Mouse (Mus musculus) heart, embryonic 13.5 days (tissue): ENCODE data around the gene Med26. TPM values are rescaled to one million over a fixed set of nuclear protein-coding genes. Genes with fewer than 3 reads are reported as not detected.

ENCODE experiments used
- ATAC-seq: fragments of 200-750 bp; cut with Nextera tagmentation; 2 replicates; pipeline ENCODE4 v1.8.0; 2017; ENCODE audit warnings: moderate TSS enrichment; ENCODE audit not compliant: insufficient number of reproducible peaks, low FRiP score, low TSS enrichment; ENCODE audit errors: extremely low read depth
- H3K27ac ChIP-seq: fragments of 300-500 bp; sonication (generic); replicated peaks from 2 replicates; pipeline ENCODE4 v1.5.1; 2015; ENCODE audit warnings: moderate library complexity, mild to moderate bottlenecking, inconsistent platforms
- H3K27me3 ChIP-seq: fragments of 300-500 bp; sonication (generic); replicated peaks from 2 replicates; pipeline ENCODE4 v1.6.1; 2015; ENCODE audit warnings: mild to moderate bottlenecking, inconsistent platforms
- H3K36me3 ChIP-seq: fragments of 300-500 bp; sonication (generic); 2 replicates; pipeline ENCODE4 v1.6.1; 2015; ENCODE audit warnings: mild to moderate bottlenecking, inconsistent platforms
- H3K4me1 ChIP-seq: fragments of 300-500 bp; sonication (generic); 2 replicates; pipeline ENCODE4 v1.6.1; 2015; ENCODE audit warnings: inconsistent platforms
- H3K4me2 ChIP-seq: fragments of 300-500 bp; sonication (generic); 2 replicates; pipeline ENCODE4 v1.6.1; 2015; ENCODE audit warnings: inconsistent platforms, mild to moderate bottlenecking, moderate library complexity
- H3K4me3 ChIP-seq: fragments of 300-500 bp; sonication (generic); 2 replicates; pipeline ENCODE4 v1.5.1; 2015; ENCODE audit warnings: moderate library complexity, mild to moderate bottlenecking, inconsistent platforms
- H3K9ac ChIP-seq: fragments of 300-500 bp; sonication (generic); 2 replicates; pipeline ENCODE4 v1.6.1; 2015; ENCODE audit warnings: inconsistent platforms, mild to moderate bottlenecking, moderate library complexity
- H3K9me3 ChIP-seq: fragments of 300-500 bp; sonication (generic); 2 replicates; pipeline ENCODE4 v1.6.1; 2016; ENCODE audit warnings: inconsistent platforms
- WGBS: fragments of 180-500 bp; shearing (Covaris S2); methylation state at CpG from one replicate; pipeline ENCODE4 v1.1.7; 2015; ENCODE audit warnings: mixed read lengths; 5-methylcytosine and 5-hydroxymethylcytosine counted together
- polyA plus RNA-seq: library from polyadenylated mRNA; unstranded; fragments of >200 nt; fragmentation: Nextera tagmentation; extraction: Ambion mirVana; gene quantifications from 2 replicates; pipeline ENCODE4 v1.2.1, GENCODE M21; 2015

Med26 gene
- polyA plus RNA-seq, 1 experiment from 2014 or later: 9.1 TPM

DNA sequence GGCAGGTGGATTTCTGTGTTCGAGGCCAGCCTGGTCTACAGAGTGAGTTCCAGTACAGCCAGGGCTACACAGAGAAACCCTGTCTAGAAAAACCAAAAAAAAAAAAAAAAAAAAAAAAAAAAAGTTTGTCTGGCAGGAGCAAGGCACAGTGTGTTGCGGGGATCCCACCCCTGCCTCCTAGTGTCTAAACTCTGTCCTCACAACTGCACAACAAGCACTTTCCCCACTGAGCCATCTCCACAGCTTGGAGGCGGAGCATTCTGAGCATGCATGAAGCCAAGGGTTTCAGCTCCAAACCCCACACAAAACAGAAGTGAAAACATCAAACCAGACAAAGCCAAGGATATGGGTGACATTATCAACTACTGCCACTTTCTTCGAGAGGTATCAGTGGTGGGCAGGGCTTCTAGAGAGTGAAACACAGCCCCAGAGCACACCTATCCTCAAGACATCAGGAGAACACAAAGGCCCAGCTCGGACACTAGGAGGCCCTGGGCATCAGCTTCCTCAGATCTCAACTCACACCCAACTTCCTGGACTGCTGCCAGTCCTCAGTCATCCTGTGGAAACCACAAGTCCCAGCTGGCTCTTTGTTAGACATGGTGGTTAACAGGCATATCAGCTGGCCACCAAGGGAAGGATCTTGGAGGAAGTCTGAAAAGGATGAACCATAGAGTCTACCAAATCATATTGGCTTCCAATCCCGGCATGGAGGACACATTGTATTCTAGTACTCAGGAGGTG is 62.4 kb downstream of the Med26 start:
- no peak overlapping the region for H3K4me2 ChIP-seq
- H3K27me3 ChIP-seq: no peaks in the 10 kb centered on the region
- H3K9me3 ChIP-seq: no peaks in the 10 kb centered on the region
- H3K4me1 ChIP-seq: peaks cover 11% of the 10 kb centered on the region
- H3K4me3 ChIP-seq: no peak overlapping the region
- H3K36me3 ChIP-seq: peaks cover 82% of the 10 kb centered on the region
- 71% methylated on average over 6 of the region's 6 CpGs for WGBS
- H3K27ac ChIP-seq: no peak overlapping the region
- no peak overlapping the region for H3K9ac ChIP-seq
- ATAC-seq: no peak

DNA sequence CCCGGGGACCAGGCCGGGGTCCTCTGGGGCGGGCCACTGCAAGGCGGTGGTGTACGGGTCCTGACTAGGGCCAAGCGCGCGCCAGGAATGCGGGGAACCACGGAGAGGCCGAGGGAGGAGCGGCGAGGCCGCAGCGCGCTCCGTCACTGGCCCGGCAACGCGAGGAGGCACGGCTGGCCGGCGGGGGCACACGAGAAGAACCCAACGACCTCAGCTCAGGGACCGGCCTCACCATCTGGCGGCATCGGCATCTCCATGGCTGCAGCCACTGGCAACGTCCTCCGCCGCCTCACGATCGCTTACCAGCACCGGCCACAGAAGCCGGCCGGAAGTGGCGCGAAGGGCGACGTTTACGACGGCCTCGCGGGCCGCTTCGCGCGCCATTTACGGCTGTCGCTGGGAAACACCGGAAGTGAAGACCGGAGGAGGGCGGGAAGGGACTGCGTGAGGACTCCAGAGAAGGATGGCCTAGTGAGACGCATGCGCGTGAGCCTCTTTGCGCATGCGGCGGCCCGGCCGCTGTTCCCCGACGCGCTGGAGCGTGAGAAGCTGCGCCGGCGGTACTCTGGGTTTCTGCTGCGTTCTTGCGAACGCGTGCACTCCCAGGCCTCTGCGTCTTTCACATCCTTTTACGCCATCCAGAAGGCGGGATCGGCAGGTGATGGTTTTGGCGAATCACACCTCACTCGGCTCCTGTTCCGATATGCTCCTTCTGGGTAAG is 73.1 kb downstream of the Med26 start, which contains the start of gene Cherp:
Gene Cherp (minus strand): TSS at position 401 of the 721 bp plus-strand sequence.
- H3K27me3 ChIP-seq: no peaks in the 10 kb centered on the region
- peaks cover 25% of the 10 kb centered on the region for H3K4me1 ChIP-seq
- WGBS: under 1% methylated on average over 80 of the region's 80 CpGs
- H3K9me3 ChIP-seq: no peaks in the 10 kb centered on the region
- H3K27ac ChIP-seq: peak within 1 kb of the TSS; percentile 93
- H3K4me2 ChIP-seq: peak within 1 kb of the TSS; percentile 96
- peak within 1 kb of the TSS; percentile 93 for H3K4me3 ChIP-seq
- peak within 1 kb of the TSS; percentile 91 for H3K9ac ChIP-seq
- peak; percentile 93 for ATAC-seq
- H3K36me3 ChIP-seq: peaks cover 49% of the 10 kb centered on the region

DNA sequence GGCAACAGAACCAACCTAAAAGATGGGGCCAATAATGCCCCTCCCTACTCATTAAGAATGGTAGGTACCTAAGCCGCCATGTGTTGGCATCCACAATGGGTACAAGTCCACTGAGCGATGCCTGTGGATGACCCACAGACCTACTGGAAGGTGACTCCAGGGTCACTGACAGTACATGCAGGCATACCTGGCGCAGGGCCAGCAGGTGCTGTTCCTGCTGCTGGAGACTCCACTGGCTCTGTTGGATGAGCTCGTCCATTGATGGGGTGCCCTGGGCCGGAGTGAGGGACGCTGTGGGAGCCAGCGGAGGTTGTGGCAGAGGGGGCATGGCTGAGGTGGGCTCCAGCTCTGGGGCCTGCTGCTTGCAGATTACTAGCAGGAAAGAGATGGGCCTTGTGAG is 77.4 kb downstream of the Med26 start:
- ATAC-seq: no peak
- Histone ChIP-seq H3K27me3 (no peaks in the 10 kb centered on the region), H3K4me2 (no peak overlapping the region), H3K36me3 (peaks cover 82% of the 10 kb centered on the region), H3K4me1 (peaks cover 15% of the 10 kb centered on the region), H3K9ac (no peak overlapping the region), H3K27ac (no peak overlapping the region), H3K9me3 (no peaks in the 10 kb centered on the region), H3K4me3 (no peak overlapping the region)
- 87% methylated on average over 7 of the region's 7 CpGs for WGBS

GRCm38 (mm10) chr8:72469984-72470383 is 78.1 kb downstream of the Med26 start:
- Histone ChIP-seq H3K36me3 (peaks cover 89% of the 10 kb centered on the region), H3K4me2 (no peak overlapping the region), H3K4me1 (peaks cover 14% of the 10 kb centered on the region), H3K4me3 (no peak overlapping the region), H3K9ac (no peak overlapping the region), H3K27me3 (no peaks in the 10 kb centered on the region), H3K27ac (no peak overlapping the region), H3K9me3 (no peaks in the 10 kb centered on the region)
- 86% methylated on average over 8 of the region's 8 CpGs for WGBS
- no peak for ATAC-seq

DNA sequence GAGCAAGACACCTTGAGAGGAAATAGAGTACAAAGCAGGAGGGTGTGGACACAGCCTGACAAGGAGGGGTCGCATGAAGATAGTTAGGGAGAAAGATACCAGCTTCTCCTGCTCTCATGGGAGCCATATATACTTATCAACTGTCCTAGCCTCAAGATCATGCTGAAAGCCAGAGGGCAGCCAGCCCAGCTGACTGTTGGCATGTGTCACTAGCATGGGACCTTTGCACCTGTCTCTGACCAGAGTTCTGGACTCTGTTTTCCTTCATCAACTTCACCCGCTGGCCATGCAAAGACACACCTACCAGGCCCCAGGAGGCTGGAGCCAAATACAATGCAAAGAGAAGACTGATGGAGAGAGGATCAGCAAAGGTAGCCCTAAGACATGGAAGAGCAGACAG is 78.8 kb downstream of the Med26 start:
- WGBS: 78% methylated on average over 2 of the region's 2 CpGs
- H3K9ac ChIP-seq: no peak overlapping the region
- H3K27ac ChIP-seq: no peak overlapping the region
- H3K9me3 ChIP-seq: no peaks in the 10 kb centered on the region
- no peaks in the 10 kb centered on the region for H3K27me3 ChIP-seq
- peaks cover 96% of the 10 kb centered on the region for H3K36me3 ChIP-seq
- peaks cover 12% of the 10 kb centered on the region for H3K4me1 ChIP-seq
- ATAC-seq: no peak
- no peak overlapping the region for H3K4me2 ChIP-seq
- no peak overlapping the region for H3K4me3 ChIP-seq

DNA sequence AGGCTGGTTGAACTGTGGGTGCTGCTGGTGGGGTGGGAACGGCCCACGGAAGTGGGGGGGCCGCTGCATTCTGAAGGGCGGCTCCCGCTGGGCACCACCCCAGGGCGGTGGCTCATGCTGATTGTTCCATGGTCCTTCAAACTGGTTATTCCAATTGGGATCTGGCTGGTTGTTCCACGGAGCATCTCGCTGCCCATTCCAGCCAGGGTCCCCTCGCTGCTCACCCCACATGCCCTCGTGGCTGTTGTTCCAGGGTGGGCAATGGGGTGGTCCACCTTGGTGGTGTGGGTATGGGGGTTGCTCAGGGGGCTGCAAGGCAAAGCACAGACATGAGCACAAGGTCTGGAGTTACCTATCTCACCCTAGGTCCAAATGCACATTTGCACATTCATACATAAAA is 83.9 kb downstream of the Med26 start:
- Histone ChIP-seq H3K27me3 (no peaks in the 10 kb centered on the region), H3K4me1 (no peaks in the 10 kb centered on the region), H3K36me3 (peaks cover 100% of the 10 kb centered on the region), H3K9ac (no peak overlapping the region), H3K9me3 (no peaks in the 10 kb centered on the region), H3K27ac (no peak overlapping the region), H3K4me3 (no peak overlapping the region), H3K4me2 (no peak overlapping the region)
- WGBS: 93% methylated on average over 10 of the region's 10 CpGs
- ATAC-seq: no peak

GRCm38 (mm10) chr8:72459881-72460533 is 88.1 kb downstream of the Med26 start:
- Histone ChIP-seq H3K27me3 (no peaks in the 10 kb centered on the region), H3K9ac (no peak overlapping the region), H3K4me3 (no peak overlapping the region), H3K9me3 (no peaks in the 10 kb centered on the region), H3K4me2 (no peak overlapping the region), H3K27ac (no peak overlapping the region), H3K36me3 (peaks cover 92% of the 10 kb centered on the region), H3K4me1 (peaks cover 5% of the 10 kb centered on the region; the same call in 1 of the 2 replicates)
- 88% methylated on average over 4 of the region's 4 CpGs for WGBS
- ATAC-seq: no peak

GRCm38 (mm10) chr8:72458457-72458856 is 89.6 kb downstream of the Med26 start:
- H3K4me2 ChIP-seq: no peak overlapping the region
- ATAC-seq: no peak

DNA sequence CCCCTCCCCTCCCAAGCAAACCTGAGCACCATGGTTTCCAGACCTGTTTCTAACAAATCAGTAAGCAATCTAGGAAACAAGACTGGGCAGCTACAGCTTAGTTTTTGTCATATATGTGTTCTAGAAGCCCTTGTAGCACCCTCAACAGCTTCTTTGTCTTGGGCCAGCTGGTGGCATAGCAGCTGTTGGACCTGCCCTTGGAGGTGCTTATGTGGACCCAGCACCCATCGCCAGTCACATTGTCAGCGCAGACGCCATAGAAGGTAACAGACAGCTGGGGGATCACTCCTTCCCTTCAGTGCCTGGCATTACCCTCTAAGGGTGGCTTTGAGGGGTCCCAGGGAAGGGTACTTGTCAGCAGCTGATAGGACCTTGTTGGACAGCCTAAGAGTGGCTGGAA is 90.3 kb downstream of the Med26 start:
- no peaks in the 10 kb centered on the region for H3K27me3 ChIP-seq
- peaks cover 4% of the 10 kb centered on the region; the same call in 1 of the 2 replicates for H3K9me3 ChIP-seq
- H3K4me2 ChIP-seq: no peak overlapping the region
- peaks cover 92% of the 10 kb centered on the region for H3K36me3 ChIP-seq
- H3K4me1 ChIP-seq: peaks cover 6% of the 10 kb centered on the region; the same call in 1 of the 2 replicates
- no peak overlapping the region for H3K27ac ChIP-seq
- H3K9ac ChIP-seq: no peak overlapping the region
- WGBS: 80% methylated on average over 3 of the region's 3 CpGs
- no peak overlapping the region for H3K4me3 ChIP-seq
- ATAC-seq: no peak

More at GRCm38 (mm10) chr8:72458457-72458856, 89.6 kb downstream of the Med26 start:
- H3K27ac ChIP-seq: no peak overlapping the region
- peaks cover 92% of the 10 kb centered on the region for H3K36me3 ChIP-seq
- no peak overlapping the region for H3K9ac ChIP-seq
- peaks cover 4% of the 10 kb centered on the region; the same call in 1 of the 2 replicates for H3K9me3 ChIP-seq
- no peaks in the 10 kb centered on the region for H3K27me3 ChIP-seq
- peaks cover 6% of the 10 kb centered on the region; the same call in 1 of the 2 replicates for H3K4me1 ChIP-seq
- 85% methylated on average over 6 of the region's 6 CpGs for WGBS
- no peak overlapping the region for H3K4me3 ChIP-seq

- H3K4me2 ChIP-seq: no peak overlapping the region
- no peak overlapping the region for H3K27ac ChIP-seq
- peaks cover 4% of the 10 kb centered on the region; the same call in 1 of the 2 replicates for H3K9me3 ChIP-seq
- H3K27me3 ChIP-seq: no peaks in the 10 kb centered on the region
- peaks cover 90% of the 10 kb centered on the region for H3K36me3 ChIP-seq
- 62% methylated on average over 4 of the region's 4 CpGs for WGBS
- H3K4me1 ChIP-seq: peaks cover 6% of the 10 kb centered on the region; the same call in 1 of the 2 replicates
- ATAC-seq: no peak
- H3K9ac ChIP-seq: no peak overlapping the region
- no peak overlapping the region for H3K4me3 ChIP-seq
Measured at GRCm38 (mm10) chr8:72455317-72455716, 92.8 kb downstream of the Med26 start.

GRCm38 (mm10) chr8:72453904-72454303 is 94.2 kb downstream of the Med26 start:
- H3K4me2 ChIP-seq: no peak overlapping the region
- H3K9me3 ChIP-seq: peaks cover 4% of the 10 kb centered on the region; the same call in 1 of the 2 replicates
- no peak overlapping the region for H3K9ac ChIP-seq
- WGBS: 98% methylated on average over 2 of the region's 2 CpGs
- ATAC-seq: no peak
- H3K27me3 ChIP-seq: no peaks in the 10 kb centered on the region
- peaks cover 6% of the 10 kb centered on the region; the same call in 1 of the 2 replicates for H3K4me1 ChIP-seq
- H3K36me3 ChIP-seq: peaks cover 90% of the 10 kb centered on the region
- no peak overlapping the region for H3K4me3 ChIP-seq
- H3K27ac ChIP-seq: no peak overlapping the region
